Mouse (Mus musculus): ENCODE results near the gene Atg14. TPM values are rescaled to one million over a fixed set of nuclear protein-coding genes. Genes with fewer than 3 reads are reported as not detected.

The Atg14 gene
- polyA plus RNA-seq, 1 experiment from 2014 or later, result 19.1 TPM

DNA sequence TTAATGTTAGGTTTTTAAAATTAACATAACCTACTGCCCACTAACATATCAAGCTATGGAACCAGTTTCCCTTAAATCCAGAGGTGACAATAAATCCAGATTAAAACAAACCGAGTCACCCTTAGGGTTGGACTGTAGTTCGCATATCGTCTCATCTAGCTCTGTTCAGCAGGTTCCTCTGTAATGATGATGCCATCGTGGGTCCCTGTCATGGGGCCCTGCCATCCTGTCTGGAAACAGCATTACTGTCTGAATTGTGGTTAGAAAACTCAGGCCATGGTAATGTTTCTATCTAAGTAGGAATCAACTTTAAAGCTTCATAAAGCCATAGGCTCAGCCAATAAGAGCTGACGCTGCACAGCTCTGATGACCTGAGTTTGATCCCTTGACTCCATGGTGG is 71.8 kb downstream of the Atg14 start:
- no peak for ATAC-seq (ENCODE audit: insufficient number of reproducible peaks, insufficient read depth, low FRiP score, low TSS enrichment, low read depth)
- no peaks in the 10 kb centered on the region for H3K4me1 ChIP-seq
- H3K4me2 ChIP-seq, result no peak overlapping the region
- H3K27me3 ChIP-seq, result no peaks in the 10 kb centered on the region
- H3K36me3 ChIP-seq, result no peaks in the 10 kb centered on the region
- no peaks in the 10 kb centered on the region for H3K9me3 ChIP-seq
- H3K27ac ChIP-seq, result no peak overlapping the region
- H3K9ac ChIP-seq, result no peak overlapping the region
- H3K4me3 ChIP-seq, result no peak overlapping the region
- WGBS, result 55% methylated on average over 5 of the region's 5 CpGs

- Histone ChIP-seq H3K27ac (no peak overlapping the region), H3K4me1 (no peaks in the 10 kb centered on the region), H3K9me3 (no peaks in the 10 kb centered on the region), H3K4me2 (no peak overlapping the region), H3K9ac (no peak overlapping the region), H3K4me3 (no peak overlapping the region), H3K27me3 (no peaks in the 10 kb centered on the region), H3K36me3 (no peaks in the 10 kb centered on the region)
- 78% methylated on average over 3 of the region's 3 CpGs for WGBS
- no peak for ATAC-seq (ENCODE audit: insufficient number of reproducible peaks, insufficient read depth, low FRiP score, low TSS enrichment, low read depth)
Observed at GRCm38 (mm10) chr14:47497166-47497565, 73.3 kb downstream of the Atg14 start.

- H3K4me2 ChIP-seq, result no peak overlapping the region
- H3K9me3 ChIP-seq, result no peaks in the 10 kb centered on the region
- no peaks in the 10 kb centered on the region for H3K4me1 ChIP-seq
- no peak overlapping the region for H3K27ac ChIP-seq
- H3K9ac ChIP-seq, result no peak overlapping the region
- H3K4me3 ChIP-seq, result no peak overlapping the region
- 97% methylated on average over 3 of the region's 3 CpGs for WGBS
- H3K27me3 ChIP-seq, result no peaks in the 10 kb centered on the region
- ATAC-seq (ENCODE audit: insufficient number of reproducible peaks, insufficient read depth, low FRiP score, low TSS enrichment, low read depth), result no peak
- no peaks in the 10 kb centered on the region for H3K36me3 ChIP-seq
Observed at GRCm38 (mm10) chr14:47495951-47496350, 74.5 kb downstream of the Atg14 start.

GRCm38 (mm10) chr14:47493592-47494361 is 76.7 kb downstream of the Atg14 start:
- H3K9ac ChIP-seq, result no peak overlapping the region
- H3K27ac ChIP-seq, result no peak overlapping the region
- H3K4me2 ChIP-seq, result no peak overlapping the region
- no peaks in the 10 kb centered on the region for H3K9me3 ChIP-seq
- no peak overlapping the region for H3K4me3 ChIP-seq
- ATAC-seq (ENCODE audit: insufficient number of reproducible peaks, insufficient read depth, low FRiP score, low TSS enrichment, low read depth), result no peak
- 87% methylated on average over 2 of the region's 2 CpGs for WGBS
- peaks cover 3% of the 10 kb centered on the region; the same call in 1 of the 2 replicates for H3K4me1 ChIP-seq
- no peaks in the 10 kb centered on the region for H3K27me3 ChIP-seq
- no peaks in the 10 kb centered on the region for H3K36me3 ChIP-seq

Other genes with a start within 250 kb of the Atg14 start
- gene Lgals3, start 202.9 kb downstream of the Atg14 start, polyA plus RNA-seq (2015; fragmentation: Nextera tagmentation; extraction: Ambion mirVana), result 14.7 and 19.4 TPM in 2 replicates
- 47.1 and 56.7 TPM in 2 replicates for gene Dlgap5, start 152.2 kb downstream of the Atg14 start, polyA plus RNA-seq (2015; fragmentation: Nextera tagmentation; extraction: Ambion mirVana)
- gene Fbxo34, start 120.2 kb downstream of the Atg14 start, polyA plus RNA-seq (2015; fragmentation: Nextera tagmentation; extraction: Ambion mirVana), result 22.3 and 24.8 TPM in 2 replicates
- 62.4 and 65.0 TPM in 2 replicates for gene Ktn1, start 77.8 kb upstream of the Atg14 start, polyA plus RNA-seq (2015; fragmentation: Nextera tagmentation; extraction: Ambion mirVana)